Mouse (Mus musculus): ENCODE data around the gene Gemin5.

Gemin5 gene

DNA sequence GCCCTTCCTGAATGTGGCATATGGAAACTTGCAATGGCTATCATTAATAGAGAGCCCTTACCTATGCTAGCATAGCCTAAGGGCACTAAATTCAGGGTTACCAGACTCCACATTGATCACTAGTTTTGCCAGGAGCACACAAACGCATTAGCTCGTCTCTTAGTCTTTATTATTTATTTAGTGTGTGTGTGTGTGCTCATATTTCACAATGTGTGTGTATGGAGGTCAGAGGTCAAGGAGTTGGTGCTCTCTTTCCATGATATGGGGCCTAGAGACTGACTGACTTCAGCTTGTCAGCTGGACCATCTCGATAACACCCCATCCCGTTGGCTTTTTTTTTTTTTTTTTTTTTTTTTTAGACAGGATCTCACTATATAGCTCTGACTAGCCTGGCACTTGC lies 1.3 kb upstream of the Gemin5 start:
- no peak for DNase-seq

GRCm38 (mm10) chr11:58167822-58168166 lies 545 bp downstream of the Gemin5 start:
- DNase-seq, result no peak

- no peak for DNase-seq
Measured at GRCm38 (mm10) chr11:58165072-58165471, 3.3 kb downstream of the Gemin5 start.

DNA sequence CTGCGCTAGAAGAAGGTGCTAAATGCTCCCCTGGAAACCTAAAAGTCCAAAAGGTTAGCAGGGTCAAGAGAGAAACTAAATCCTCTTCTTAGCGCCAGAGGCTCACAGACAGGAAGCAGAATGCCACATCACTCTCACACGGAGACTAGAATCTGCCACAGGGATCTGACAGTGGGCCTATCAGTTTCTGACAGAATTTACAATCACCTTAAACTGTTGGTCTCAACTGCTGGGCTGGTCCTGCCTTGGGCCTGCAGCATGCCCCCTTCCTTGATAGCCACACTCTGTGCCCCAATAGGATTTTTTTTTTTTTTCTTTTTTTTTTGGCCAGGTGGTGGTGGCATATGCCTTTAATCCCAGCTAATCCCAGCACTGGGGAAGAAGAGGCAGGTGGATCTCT lies 11.5 kb downstream of the Gemin5 start:
- DNase-seq, result no peak

GRCm38 (mm10) chr11:58155458-58155857 lies 12.9 kb downstream of the Gemin5 start:
- no peak for DNase-seq

DNA sequence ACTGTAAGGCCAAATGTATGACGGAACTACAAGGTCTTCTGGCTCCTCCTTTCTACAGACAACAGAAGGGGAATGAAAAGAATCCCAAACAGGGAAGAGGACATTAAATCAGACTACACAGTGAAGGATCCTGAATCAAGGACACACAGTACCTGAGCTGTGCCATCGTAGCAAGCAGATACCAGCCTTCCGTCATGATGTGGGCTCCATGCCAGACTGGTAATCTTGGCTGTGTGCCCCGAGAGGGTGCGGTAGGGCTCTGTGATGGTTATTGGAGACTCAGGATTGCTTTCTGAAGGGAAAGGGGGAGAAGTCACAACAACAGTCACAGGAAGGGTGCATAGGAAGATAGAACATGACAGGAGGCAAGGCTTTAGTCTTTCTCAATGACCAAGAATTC lies 22.1 kb downstream of the Gemin5 start:
- DNase-seq, result no peak

GRCm38 (mm10) chr11:58143704-58144426 lies 24.5 kb downstream of the Gemin5 start:
- DNase-seq, result peak; percentile 48

GRCm38 (mm10) chr11:58139466-58139865 lies 28.9 kb downstream of the Gemin5 start:
- DNase-seq, result no peak

DNA sequence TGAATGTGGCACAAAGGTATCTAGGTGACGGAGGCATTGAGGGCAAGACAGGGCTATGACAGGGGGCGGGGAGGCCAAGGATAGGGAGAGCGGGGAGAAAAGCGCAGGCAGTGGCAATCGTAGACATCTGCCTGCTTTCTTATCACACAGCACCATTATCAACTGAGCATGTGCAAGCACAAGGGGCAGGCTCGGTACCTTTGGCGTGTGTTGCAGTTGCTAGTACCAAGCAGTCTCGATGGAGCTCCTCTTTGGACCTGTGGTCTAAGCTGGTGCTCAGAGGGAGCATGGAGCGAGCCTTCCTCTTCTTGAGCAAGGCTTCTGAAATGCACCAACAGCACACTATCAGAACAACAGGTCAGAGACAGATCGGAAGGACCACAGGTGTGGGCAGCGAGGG lies 29.5 kb downstream of the Gemin5 start:
- no peak for DNase-seq

DNA sequence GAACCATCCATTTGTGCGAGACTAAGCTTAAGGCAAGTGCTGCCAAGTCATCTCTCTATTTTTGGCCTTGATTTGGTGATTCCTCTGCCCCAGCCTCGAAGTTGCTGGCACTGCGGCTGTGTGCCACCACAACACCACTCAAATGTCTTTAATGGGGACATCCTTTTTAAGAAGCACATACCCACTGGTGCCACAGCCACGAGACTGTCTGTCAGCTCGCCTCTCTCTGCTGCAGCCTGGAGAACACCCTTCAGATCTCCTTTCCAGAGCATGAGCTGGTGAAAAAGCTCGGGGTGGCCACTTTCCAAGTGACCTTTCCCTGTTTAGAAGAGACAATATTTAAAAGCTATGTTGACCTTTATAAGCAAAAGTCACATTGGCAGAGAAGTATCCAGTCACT lies 31.7 kb downstream of the Gemin5 start:
- no peak for DNase-seq

DNA sequence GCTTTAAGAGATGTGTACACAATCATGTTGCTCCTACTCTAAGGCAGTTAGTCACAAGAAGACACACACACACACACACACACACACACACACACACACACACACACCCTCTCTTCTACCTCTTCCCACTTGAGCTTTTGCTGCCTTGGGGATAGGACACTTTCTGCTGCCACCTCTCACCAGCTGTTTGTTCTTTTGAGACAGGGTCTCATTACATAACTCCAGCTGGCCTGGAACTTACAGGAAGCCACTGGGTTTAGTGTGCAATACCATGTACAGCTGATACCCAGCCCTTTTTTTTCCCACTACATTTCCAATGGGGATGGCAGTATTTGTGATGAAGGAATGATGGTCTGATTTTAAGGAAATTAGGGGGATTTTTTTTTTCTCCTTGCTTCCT lies 33.0 kb downstream of the Gemin5 start:
- no peak for DNase-seq

- DNase-seq, result no peak
Measured at GRCm38 (mm10) chr11:58134869-58135268, 33.5 kb downstream of the Gemin5 start.

GRCm38 (mm10) chr11:58132026-58132425 lies 36.3 kb downstream of the Gemin5 start:
- no peak for DNase-seq

DNA sequence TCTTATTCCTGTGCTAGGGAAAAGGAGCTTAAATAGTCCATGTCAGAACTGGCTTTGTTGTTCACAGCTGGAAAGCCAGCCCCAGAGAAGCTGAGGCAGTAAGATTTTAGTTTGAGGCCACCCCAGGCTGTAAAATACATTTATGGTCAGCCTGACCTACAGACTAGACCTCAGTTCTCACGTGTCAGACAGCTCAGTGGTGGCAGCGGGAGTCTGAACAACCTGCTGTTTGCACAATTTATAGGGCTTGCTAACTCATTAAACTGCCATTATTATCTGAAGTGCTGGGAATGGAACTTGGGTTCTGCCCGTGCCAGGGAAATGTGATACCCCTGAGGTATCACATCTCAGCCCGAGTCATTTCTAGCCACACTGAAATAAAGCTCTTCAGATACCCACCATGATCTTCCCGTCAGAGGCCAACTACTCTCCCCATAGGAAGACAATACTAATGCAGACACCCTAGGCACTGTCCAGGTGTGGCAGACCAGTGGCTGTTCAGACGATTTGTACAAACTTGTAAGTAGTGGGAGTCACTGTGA lies 39.0 kb downstream of the Gemin5 start:
- no peak for DNase-seq

DNA sequence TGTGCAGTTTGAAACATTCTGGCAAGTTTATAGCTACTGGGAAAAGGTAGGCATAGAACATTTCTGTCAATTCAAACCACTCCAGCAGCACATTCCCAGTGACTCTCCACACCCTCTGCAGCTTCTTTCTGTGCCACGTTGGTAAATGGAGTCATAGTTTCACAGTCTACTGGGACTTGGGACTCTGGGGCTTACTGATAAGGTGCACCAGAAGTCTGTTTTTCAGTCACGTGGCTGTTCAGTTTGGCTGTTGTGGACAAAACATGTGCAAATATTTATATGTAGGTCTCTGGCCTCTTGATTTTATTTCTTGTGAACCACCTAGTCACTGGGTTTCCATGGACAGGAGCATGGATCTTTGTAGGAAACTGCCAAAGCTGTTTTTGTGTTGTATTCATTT lies 40.8 kb downstream of the Gemin5 start:
- DNase-seq, result no peak

GRCm38 (mm10) chr11:58126397-58127160 lies 41.8 kb downstream of the Gemin5 start:
- DNase-seq, result peak; percentile 31

GRCm38 (mm10) chr11:58125021-58125420 lies 43.3 kb downstream of the Gemin5 start:
- no peak for DNase-seq

DNA sequence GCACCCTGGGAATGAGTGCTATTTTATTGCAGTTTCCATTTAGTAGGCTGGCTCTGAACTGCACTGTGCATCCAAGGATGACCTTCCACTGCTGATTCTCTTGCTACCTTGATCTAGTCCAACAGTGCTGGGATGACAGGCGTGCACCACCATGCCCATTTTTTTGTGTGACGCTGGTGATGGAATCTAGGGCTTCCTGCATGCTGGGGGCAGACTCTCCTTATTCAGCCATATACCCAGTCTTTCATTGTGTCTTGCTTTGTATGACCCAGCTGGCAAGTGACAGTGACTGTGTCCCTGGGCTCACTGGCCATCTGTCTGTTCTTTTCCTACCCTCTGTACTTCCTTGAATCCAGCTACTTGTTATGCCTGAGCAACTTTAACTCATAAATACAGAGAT lies 44.6 kb downstream of the Gemin5 start:
- DNase-seq, result no peak

GRCm38 (mm10) chr11:58121351-58121750 lies 47.0 kb downstream of the Gemin5 start:
- no peak for DNase-seq

- DNase-seq, result no peak
Measured at GRCm38 (mm10) chr11:58120655-58121054, 47.7 kb downstream of the Gemin5 start.

- no peak for DNase-seq
Measured at GRCm38 (mm10) chr11:58117044-58117652, 51.2 kb downstream of the Gemin5 start.

- no peak for DNase-seq
Measured at GRCm38 (mm10) chr11:58116560-58116959, 51.8 kb downstream of the Gemin5 start.

DNA sequence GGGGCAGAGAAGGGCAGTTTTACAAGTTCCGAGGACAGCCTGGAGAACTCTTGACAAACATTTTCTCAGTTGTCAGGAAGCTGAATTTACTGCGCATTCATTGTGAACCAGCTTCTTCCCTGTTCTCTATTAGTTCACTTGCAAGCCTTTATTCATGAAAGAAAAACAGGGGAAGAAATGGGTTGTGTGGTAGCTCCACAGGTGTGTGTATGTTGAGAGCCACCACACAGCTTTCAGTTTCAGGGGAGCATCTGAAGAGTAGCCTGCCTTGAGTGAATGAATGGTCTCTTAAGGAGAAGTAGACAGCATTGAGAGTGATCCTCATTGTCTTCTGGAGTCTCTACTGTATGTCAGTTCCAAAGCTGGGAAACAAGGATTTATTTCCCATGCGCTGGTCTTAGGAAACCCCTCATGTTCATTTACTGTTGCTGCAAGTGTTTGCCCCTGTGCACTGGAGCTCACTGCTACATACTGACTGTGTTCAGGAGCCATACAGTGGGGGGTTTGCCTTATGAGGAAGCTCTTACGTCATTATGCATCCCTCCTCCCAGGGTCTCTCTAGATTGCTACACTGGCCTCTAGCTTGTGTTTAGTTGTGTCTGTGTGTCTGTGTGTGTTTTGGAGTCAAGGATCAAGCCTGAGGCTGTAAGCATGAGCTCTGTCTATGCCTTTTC lies 60.5 kb downstream of the Gemin5 start:
- no peak for DNase-seq
